Mouse (Mus musculus): Measurements from ENCODE around the gene Bdh1.

DNA sequence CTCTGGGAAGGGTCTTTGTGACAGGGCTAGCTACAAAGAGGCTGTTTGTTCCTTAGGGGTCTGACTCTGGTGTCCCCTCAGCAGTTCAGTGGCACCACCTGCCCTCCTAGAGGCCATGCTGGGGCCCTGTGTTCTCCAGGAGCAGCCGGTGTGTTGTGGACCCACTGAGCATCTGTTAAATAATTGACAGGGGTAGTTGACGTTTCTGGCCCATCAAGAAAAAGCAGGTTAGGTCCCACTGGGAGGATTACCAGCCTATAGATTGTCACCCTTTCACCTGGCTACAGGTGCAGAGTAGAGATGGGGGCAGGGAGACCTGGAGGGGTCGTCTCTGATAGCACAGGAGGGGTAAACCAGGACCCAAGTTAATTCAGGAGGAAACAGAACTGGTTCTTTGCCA lies 29.2 kb downstream of the Bdh1 start:
- no peak for TF ChIP-seq CTCF (IDR thresholded peaks at IDR 0.05; ENCODE audit: borderline replicate concordance, insufficient read depth, low read depth, low read length)
- no peak for TF ChIP-seq POLR2A (IDR thresholded peaks at IDR 0.05; ENCODE audit: borderline replicate concordance, insufficient read depth, low read length)

All from cerebellum, adult 2 months (tissue).